ENCODE assay signal across 18 mouse cellular contexts in the genomic region with DNA sequence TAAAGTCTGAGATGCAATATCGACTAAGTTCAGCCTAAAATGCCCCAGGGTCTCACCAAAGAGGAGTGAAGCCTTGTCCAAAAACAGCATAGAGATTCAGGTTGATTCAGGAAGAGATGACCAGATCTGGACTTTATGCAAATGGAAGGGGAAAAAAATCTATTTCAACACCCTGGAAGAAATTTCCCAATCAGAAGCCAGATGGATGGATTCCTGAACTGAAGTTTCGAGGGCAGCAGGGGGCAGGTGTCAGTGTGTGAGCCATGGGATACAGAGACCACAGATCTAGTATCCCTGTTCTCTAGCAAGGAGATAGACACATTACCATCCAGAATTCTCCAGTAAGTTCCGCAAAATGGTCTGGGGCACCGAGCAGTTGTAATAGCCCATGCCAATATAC. TPM values are rescaled to one million over a fixed set of nuclear protein-coding genes. Genes with fewer than 3 reads are reported as not detected.
DNase-seq lines count a peak whose midpoint lies in the region; ATAC-seq and TF ChIP-seq lines count a peak whose summit lies in the region.
"Had no signal": no experiment of that assay in that cellular context is flagged by ENCODE, and none has a peak within 500 bp of the region (broad histone marks: within the 10 kb centered on the region; RNA-seq: fewer than 3 reads in every experiment).

No protein-coding gene starts in this region.

- TF ChIP-seq CTCF in liver, adult 2 months (IDR thresholded peaks at IDR 0.05; ENCODE audit: low read depth, low read length) = peak; percentile 33; the same call in 1 of the 2 replicates

- no peak for ATAC-seq in liver, embryonic 15.5 days (ENCODE audit: insufficient read depth)

- peak overlapping the region; percentile 43; the same call in 1 of the 2 replicates for H3K9ac ChIP-seq in liver, adult 2 months (ENCODE audit: low read depth, low read length)
- H3K9ac ChIP-seq in liver, embryonic 15.5 days = no peak overlapping the region
- H3K9ac ChIP-seq: heart, embryonic 12.5 days; hindbrain, embryonic 14.5 days had no signal

- H3K27me3 ChIP-seq in liver, adult 2 months (ENCODE audit: control insufficient read depth, insufficient read depth, low read length) = no peaks in the 10 kb centered on the region
- H3K27me3 ChIP-seq in limb, embryonic 10.5 days (ENCODE audit: low read depth, poor library complexity, severe bottlenecking) = no peaks in the 10 kb centered on the region
- H3K27me3 ChIP-seq in liver, embryonic 15.5 days = no peaks in the 10 kb centered on the region
- no peaks in the 10 kb centered on the region for H3K27me3 ChIP-seq in midbrain, embryonic 10.5 days (ENCODE audit: low read depth, poor library complexity, severe bottlenecking)
- H3K27me3 ChIP-seq: heart, embryonic 12.5 days had no signal

- peaks cover 5% of the 10 kb centered on the region; the same call in 1 of the 2 replicates for H3K36me3 ChIP-seq in liver, adult 2 months (ENCODE audit: control insufficient read depth, insufficient read depth, low read length)
- no peaks in the 10 kb centered on the region; the same call in 1 of the 2 replicates for H3K36me3 ChIP-seq in limb, embryonic 10.5 days
- no peaks in the 10 kb centered on the region for H3K36me3 ChIP-seq in liver, embryonic 15.5 days (replicated peaks)
- H3K36me3 ChIP-seq in midbrain, embryonic 10.5 days = peaks cover 4% of the 10 kb centered on the region; the same call in 1 of the 2 replicates
- H3K36me3 ChIP-seq: embryonic facial prominence, embryonic 10.5 days; G1E; heart, embryonic 12.5 days had no signal

- H3K9me3 ChIP-seq in limb, embryonic 10.5 days (replicated peaks) = no peaks in the 10 kb centered on the region
- no peaks in the 10 kb centered on the region for H3K9me3 ChIP-seq in liver, embryonic 15.5 days (replicated peaks)
- H3K9me3 ChIP-seq in midbrain, embryonic 10.5 days (replicated peaks) = no peaks in the 10 kb centered on the region
- H3K9me3 ChIP-seq: embryonic facial prominence, embryonic 10.5 days; G1E; heart, embryonic 12.5 days; hindbrain, embryonic 10.5 days had no signal

- peaks cover 14% of the 10 kb centered on the region; the same call in 1 of the 2 replicates for H3K79me2 ChIP-seq in liver, adult 2 months (ENCODE audit: control insufficient read depth, insufficient read depth, low read length)

- H3K4me3 ChIP-seq in liver, adult 2 months (ENCODE audit: insufficient read depth, low read depth, low read length) = no peak overlapping the region
- H3K4me3 ChIP-seq in limb, embryonic 10.5 days = no peak overlapping the region
- H3K4me3 ChIP-seq in liver, embryonic 15.5 days (replicated peaks) = no peak overlapping the region
- H3K4me3 ChIP-seq in midbrain, embryonic 10.5 days = no peak overlapping the region
- H3K4me3 ChIP-seq: embryonic facial prominence, embryonic 10.5 days; heart, embryonic 12.5 days; hindbrain, embryonic 10.5 days had no signal

- TF ChIP-seq POLR2A in liver, adult 2 months (IDR thresholded peaks at IDR 0.05; ENCODE audit: extremely low read depth, insufficient read depth, low read length) = no peak

- H3K4me1 ChIP-seq in liver, adult 2 months (ENCODE audit: control insufficient read depth, insufficient read depth, low read length) = peaks cover 27% of the 10 kb centered on the region
- H3K4me1 ChIP-seq in limb, embryonic 10.5 days = peaks cover 36% of the 10 kb centered on the region
- 0 out of 2 replicates have a peak, but pooled peaks cover 7% of the 10 kb centered on the region for H3K4me1 ChIP-seq in liver, embryonic 15.5 days (replicated peaks)
- peaks cover 48% of the 10 kb centered on the region for H3K4me1 ChIP-seq in midbrain, embryonic 10.5 days
- H3K4me1 ChIP-seq: heart, embryonic 12.5 days had no signal

- no peak overlapping the region for H3K4me2 ChIP-seq in liver, embryonic 15.5 days
- H3K4me2 ChIP-seq: heart, embryonic 12.5 days; hindbrain, embryonic 14.5 days had no signal

- DNase-seq in liver, adult 2 months (ENCODE audit: extremely low read depth, low read depth, low spot score) = peak; percentile 89
- no peak for DNase-seq in liver
- no peak for DNase-seq in limb, embryonic 10.5 days (ENCODE audit: low spot score)
- DNase-seq in midbrain, embryonic 10.5 days (ENCODE audit: low spot score) = no peak
- DNase-seq in thymus, postnatal 4 days = no peak
- no peak for DNase-seq in gastrocnemius, postnatal 36 days
- DNase-seq: adrenal gland, postnatal 10 days; cerebellum, adult 11-12 months; cerebellum, adult 9-10 months; cerebellum, postnatal 36 days; gastrocnemius, postnatal 14 days had no signal

- peak overlapping the region; percentile 97 for H3K27ac ChIP-seq in liver, adult 2 months (replicated peaks; ENCODE audit: insufficient read depth, low read depth, low read length)
- H3K27ac ChIP-seq in limb, embryonic 10.5 days = peak overlapping the region; percentile 59
- 0 out of 2 replicates have a peak overlapping the region, but pooled peaks have one; percentile 39 for H3K27ac ChIP-seq in liver, embryonic 15.5 days (replicated peaks)
- H3K27ac ChIP-seq in midbrain, embryonic 10.5 days (replicated peaks) = no peak overlapping the region
- H3K27ac ChIP-seq: embryonic facial prominence, embryonic 10.5 days had no signal

- 45% methylated on average over 4 of the region's 4 CpGs for WGBS in liver, adult 2 months
- 85% methylated on average over 4 of the region's 4 CpGs for WGBS in limb, embryonic 10.5 days
- WGBS in liver, embryonic 15.5 days (ENCODE audit: insufficient replicate concordance) = 60% methylated on average over 4 of the region's 4 CpGs
- 93% methylated on average over 4 of the region's 4 CpGs for whole genome bisulfite sequencing in midbrain, embryonic 10.5 days

- intact Hi-C loops in gastrocnemius, postnatal 36 days (cut with DNase I) = no loop called here

RNA-seq across cellular contexts. Expression of gene Gldc, which starts 17.0 kb away (rescaled TPM):
- 64.2 and 98.4 TPM in 2 replicates for total RNA-seq in liver, adult 2 months (2014; rRNA removed)
- polyA plus RNA-seq in liver, adult 2 months (2012; rRNA removed) = 94.1 and 134 TPM in 2 replicates
- 13.9 and 20.0 TPM in 2 replicates for polyA plus RNA-seq in limb, embryonic 10.5 days (2016; fragmentation: Nextera tagmentation; extraction: Ambion mirVana)
- 25.1 and 28.9 TPM in 2 replicates for polyA plus RNA-seq in liver, embryonic 15.5 days (2015; fragmentation: Nextera tagmentation; extraction: Ambion mirVana)
- polyA plus RNA-seq in midbrain, embryonic 10.5 days (2016; fragmentation: Nextera tagmentation; extraction: Ambion mirVana) = 24.7 and 26.0 TPM in 2 replicates
- not detected for total RNA-seq in gastrocnemius, postnatal 36 days (2021)
- total RNA-seq: granulocyte monocyte progenitor cell, adult 5-6 weeks had no signal
- polyA plus RNA-seq: G1E had no signal
